Mouse (Mus musculus) heart, adult 2 months (tissue): ENCODE measurements at regions not wholly inside any gene's neighbourhood (a gene's known extent, or its start where the extent isn't known, plus 50 kb on each side); places are given as distances from the start of the nearest gene placed in this dataset.

Experiments used
- CTCF ChIP-seq: fragments of 200-600 bp; IDR thresholded peaks from 2 replicates; pipeline ENCODE4 v1.8.1; 2022; ENCODE audit warnings: antibody characterized with exemption, mild to moderate bottlenecking, moderate library complexity
- POLR2A ChIP-seq: fragments of 200-500 bp; IDR thresholded peaks from 2 replicates; pipeline ENCODE4 v1.6.1; 2011; ENCODE audit warnings: mild to moderate bottlenecking, low read depth, low read length, control low read depth; ENCODE audit not compliant: insufficient read depth

- TF ChIP-seq POLR2A = no peak
- TF ChIP-seq CTCF = no peak
These were observed 258.7 kb upstream of the Fermt1 start for GRCm38 (mm10) chr2:133204295-133204866.
